ENCODE assay signal across 8 mouse cellular contexts in genomic region chrX:109012371-109013031, GRCm38 (mm10). TPM values are rescaled to one million over a fixed set of nuclear protein-coding genes. Genes with fewer than 3 reads are reported as not detected.
A peak's percentile ranks its signal among the peaks of the same experiment; 100 is the strongest.
DNase-seq lines count a peak whose midpoint lies in the region; ATAC-seq and TF ChIP-seq lines count a peak whose summit lies in the region.

No protein-coding gene starts in this region.

- peak; percentile 7 for DNase-seq in Patski (ENCODE audit: low read depth, low spot score)
- peak; percentile 46 to 60 for DNase-seq in cerebellum, adult 2 months
- peak; percentile 77 for DNase-seq in forebrain, postnatal 0 days
- DNase-seq in layer of hippocampus, postnatal 14 days (ENCODE audit: low spot score in 2 of 2) = peak; percentile 36 to 43
- peak; percentile 60 for DNase-seq in lung, postnatal 10 days
- DNase-seq in retina, postnatal 7 days (ENCODE audit: low read depth, low spot score) = peak; percentile 50

- TF ChIP-seq CTCF in Patski (IDR thresholded peaks at IDR 0.05) = peak; percentile 70
- peak; percentile 41; the same call in 1 of the 2 replicates for TF ChIP-seq CTCF in cerebellum, adult 2 months (IDR thresholded peaks at IDR 0.05; ENCODE audit: borderline replicate concordance, insufficient read depth, low read depth, low read length)
- peak; percentile 66 for TF ChIP-seq CTCF in forebrain, postnatal 0 days (IDR thresholded peaks at IDR 0.05; ENCODE audit: low read depth)

- peak overlapping the region; percentile 55 for H3K4me3 ChIP-seq in cerebellum, adult 2 months (replicated peaks; ENCODE audit: insufficient read depth, low read depth, low read length)
- peak overlapping the region; percentile 48 for H3K4me3 ChIP-seq in forebrain, postnatal 0 days (ENCODE audit: low read depth, low read length)
- peak overlapping the region; percentile 46 for H3K4me3 ChIP-seq in hindbrain, embryonic 13.5 days

- WGBS in cerebellum, adult 2 months = 8% methylated on average over 23 of the region's 23 CpGs
- 28% methylated on average over 23 of the region's 23 CpGs for WGBS in forebrain, postnatal 0 days
- WGBS in hindbrain, embryonic 13.5 days = 14% methylated on average over 23 of the region's 23 CpGs

- in situ Hi-C loops in Patski (cut with MboI; ENCODE audit: low pct_unique_long_range_greater_than_20kb) = loop anchor here (10.0 kb wide), 1 partner anchor 178 kb away; the partner anchor contains the start of gene Brwd3

- H3K36me3 ChIP-seq in forebrain, postnatal 0 days (ENCODE audit: insufficient read depth) = no peaks in the 10 kb centered on the region
- no peaks in the 10 kb centered on the region for H3K36me3 ChIP-seq in hindbrain, embryonic 13.5 days

- no peak for TF ChIP-seq POLR2A in cerebellum, adult 2 months (IDR thresholded peaks at IDR 0.05; ENCODE audit: borderline replicate concordance, insufficient read depth, low read length)

- peaks cover 14% of the 10 kb centered on the region for H3K27me3 ChIP-seq in Patski
- no peaks in the 10 kb centered on the region for H3K27me3 ChIP-seq in cerebellum, adult 2 months (ENCODE audit: control insufficient read depth, insufficient read depth, low read length)
- no peaks in the 10 kb centered on the region for H3K27me3 ChIP-seq in forebrain, postnatal 0 days (ENCODE audit: insufficient read depth, low read length)
- H3K27me3 ChIP-seq in hindbrain, embryonic 13.5 days = no peaks in the 10 kb centered on the region

- CTCF ChIA-PET in Patski (lab: Charles Lee) = no interaction called here

- POLR2A ChIA-PET in Patski (lab: Charles Lee) = no interaction called here

- no peaks in the 10 kb centered on the region for H3K4me1 ChIP-seq in cerebellum, adult 2 months (ENCODE audit: control insufficient read depth, insufficient read depth, low read length)
- H3K4me1 ChIP-seq in forebrain, postnatal 0 days (ENCODE audit: insufficient read depth) = no peaks in the 10 kb centered on the region
- no peaks in the 10 kb centered on the region for H3K4me1 ChIP-seq in hindbrain, embryonic 13.5 days (replicated peaks)

- no peaks in the 10 kb centered on the region for H3K9me3 ChIP-seq in forebrain, postnatal 0 days (ENCODE audit: low read length)
- H3K9me3 ChIP-seq in hindbrain, embryonic 13.5 days = no peaks in the 10 kb centered on the region

- peak overlapping the region; percentile 49 for H3K9ac ChIP-seq in forebrain, postnatal 0 days
- H3K9ac ChIP-seq in hindbrain, embryonic 13.5 days = peak overlapping the region; percentile 29; the same call in 1 of the 2 replicates

- H3K4me2 ChIP-seq in forebrain, postnatal 0 days (ENCODE audit: low read depth) = peak overlapping the region; percentile 51
- H3K4me2 ChIP-seq in hindbrain, embryonic 13.5 days = peak overlapping the region; percentile 61

- no peak overlapping the region for H3K27ac ChIP-seq in cerebellum, adult 2 months (ENCODE audit: insufficient read depth, low read length)
- H3K27ac ChIP-seq in forebrain, postnatal 0 days (ENCODE audit: low read depth, low read length) = peak overlapping the region; percentile 75
- peak overlapping the region; percentile 55 for H3K27ac ChIP-seq in hindbrain, embryonic 13.5 days

- ATAC-seq in Patski = peak; percentile 76
- peak; percentile 88 for ATAC-seq in forebrain, postnatal 0 days
- ATAC-seq in hindbrain, embryonic 13.5 days (ENCODE audit: low FRiP score) = peak; percentile 85
- ATAC-seq in monocyte, adult 5-6 weeks (replicated peaks; ENCODE audit: insufficient number of reproducible peaks, low FRiP score, low TSS enrichment, poor library complexity, severe bottlenecking) = no peak

RNA-seq across cellular contexts. Expression of gene Hmgn5, which starts 0.7 kb away (rescaled TPM):
- polyA plus RNA-seq in Patski (2021) = 27.2 TPM
- polyA plus RNA-seq in cerebellum, adult 2 months (2012; rRNA removed) = 6.2 and 8.6 TPM in 2 replicates
- total RNA-seq in forebrain, postnatal 0 days (2014; rRNA removed) = 0.46 and 1.2 TPM in 2 replicates
- polyA plus RNA-seq in forebrain, postnatal 0 days (2015; fragmentation: Nextera tagmentation; extraction: Ambion mirVana) = 11.1 and 12.3 TPM in 2 replicates
- 13.8 and 15.4 TPM in 2 replicates for polyA plus RNA-seq in hindbrain, embryonic 13.5 days (2015; fragmentation: Nextera tagmentation; extraction: Ambion mirVana)
- 1 to 10 TPM; 8.3 to 9.5 TPM for total RNA-seq in layer of hippocampus, postnatal 14 days (2021)
- 9.6 to 24.6 TPM (median 20.2 TPM) in 3 replicates for total RNA-seq in monocyte, adult 5-6 weeks (2017)

Comparison
In these comparisons a context has a peak if more than half of its experiments do, and no peak if none do; other contexts are left out.
1. DNase-seq: peak in every context shown above with its lines; median percentile 77 in forebrain, postnatal 0 days; 60 in lung, postnatal 10 days; 53 in cerebellum, adult 2 months; 50 in retina, postnatal 7 days; 40 in layer of hippocampus, postnatal 14 days; 7 in Patski.